Mouse (Mus musculus) limb, embryonic 11.5 days (tissue): ENCODE measurements at regions not wholly inside any gene's neighbourhood (a gene's known extent, or its start where the extent isn't known, plus 50 kb on each side); places are given as distances from the start of the nearest gene placed in this dataset.

Experiments
- ATAC-seq: fragments of 200-750 bp; cut with Nextera tagmentation; 2 replicates; pipeline ENCODE4 v1.8.0; 2017; ENCODE audit warnings: low read depth; ENCODE audit not compliant: insufficient number of reproducible peaks, low FRiP score, low TSS enrichment
- DNase-seq: peaks from one replicate; pipeline ENCODE4 v3.0.0-alpha.2; 2015; ENCODE audit warnings: low spot score
- H3K27ac ChIP-seq: fragments of 300-500 bp; sonication (generic); replicated peaks from 2 replicates; pipeline ENCODE4 v1.5.1; 2014; ENCODE audit warnings: low read depth, mild to moderate bottlenecking, low read length
- H3K27me3 ChIP-seq: fragments of 300-500 bp; sonication (generic); 2 replicates; pipeline ENCODE4 v1.6.1; 2014; ENCODE audit warnings: mild to moderate bottlenecking, low read length, mixed read lengths; ENCODE audit not compliant: control insufficient read depth, insufficient read depth
- H3K36me3 ChIP-seq: fragments of 300-500 bp; sonication (generic); 2 replicates; pipeline ENCODE4 v1.6.1; 2014; ENCODE audit warnings: mild to moderate bottlenecking, low read length, moderate library complexity, mixed read lengths; ENCODE audit not compliant: control insufficient read depth, insufficient read depth
- H3K4me1 ChIP-seq: fragments of 300-500 bp; sonication (generic); 2 replicates; pipeline ENCODE4 v1.6.1; 2014; ENCODE audit warnings: low read length, mixed read lengths; ENCODE audit not compliant: control insufficient read depth, insufficient read depth
- H3K4me2 ChIP-seq: fragments of 300-500 bp; sonication (generic); 2 replicates; pipeline ENCODE4 v1.6.1; 2014; ENCODE audit warnings: low read depth, mild to moderate bottlenecking, moderate library complexity; ENCODE audit not compliant: severe bottlenecking
- H3K4me3 ChIP-seq: fragments of 300-500 bp; sonication (generic); 2 replicates; pipeline ENCODE4 v1.5.1; 2014; ENCODE audit warnings: low read depth, low read length
- H3K9ac ChIP-seq: fragments of 300-500 bp; sonication (generic); 2 replicates; pipeline ENCODE4 v1.6.1; 2014; ENCODE audit warnings: mild to moderate bottlenecking, low read length
- H3K9me3 ChIP-seq: fragments of 300-500 bp; sonication (generic); 2 replicates; pipeline ENCODE4 v1.6.1; 2016; ENCODE audit warnings: low read length; ENCODE audit not compliant: control insufficient read depth
- WGBS: fragments of 180-500 bp; shearing (Covaris S2); extraction: QIAGEN DNeasy Blood & Tissue Kit; methylation state at CpG from one replicate; pipeline ENCODE4 v1.1.7; 2014; 5-methylcytosine and 5-hydroxymethylcytosine counted together

GRCm38 (mm10) chr1:35366559-35366958 lies 516.8 kb downstream of the Plekhb2 start:
- DNase-seq (no peak), ATAC-seq (no peak)
- 77% methylated on average over 2 of the region's 2 CpGs for WGBS
- no peak overlapping the region for H3K27ac ChIP-seq
- H3K36me3 ChIP-seq = no peaks in the 10 kb centered on the region
- H3K4me2 ChIP-seq = no peak overlapping the region
- H3K4me3 ChIP-seq = no peak overlapping the region
- H3K9ac ChIP-seq = no peak overlapping the region
- no peaks in the 10 kb centered on the region for H3K27me3 ChIP-seq
- no peaks in the 10 kb centered on the region for H3K4me1 ChIP-seq
- no peaks in the 10 kb centered on the region for H3K9me3 ChIP-seq

DNA sequence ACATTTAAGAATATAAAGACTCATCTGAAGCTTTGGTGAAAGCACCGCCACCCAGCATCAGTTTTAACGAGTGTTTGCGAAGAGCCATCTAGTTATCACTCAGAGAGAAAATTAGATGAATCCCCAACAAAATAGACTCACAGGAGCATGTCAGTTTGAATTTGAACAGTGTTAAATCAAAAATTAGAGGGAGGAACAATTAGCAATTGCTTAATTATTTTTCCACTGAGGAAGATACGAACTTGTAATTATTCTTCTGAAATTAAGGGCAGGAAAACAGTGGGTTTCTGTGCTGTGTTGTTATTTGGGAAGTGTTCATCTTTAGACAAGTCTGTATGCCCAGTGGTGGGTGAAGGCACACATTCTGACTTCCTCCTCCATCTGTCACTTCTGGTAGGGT lies 523.0 kb downstream of the Plekhb2 start:
- no peak overlapping the region for H3K4me2 ChIP-seq
- no peaks in the 10 kb centered on the region for H3K4me1 ChIP-seq
- ATAC-seq = no peak
- H3K36me3 ChIP-seq = no peaks in the 10 kb centered on the region
- H3K9ac ChIP-seq = no peak overlapping the region
- no peaks in the 10 kb centered on the region for H3K9me3 ChIP-seq
- no peaks in the 10 kb centered on the region for H3K27me3 ChIP-seq
- WGBS = 89% methylated on average over 4 of the region's 4 CpGs
- no peak overlapping the region for H3K27ac ChIP-seq
- no peak overlapping the region for H3K4me3 ChIP-seq
- no peak for DNase-seq

- no peak overlapping the region for H3K4me2 ChIP-seq
- no peak overlapping the region for H3K4me3 ChIP-seq
- no peaks in the 10 kb centered on the region for H3K27me3 ChIP-seq
- ATAC-seq (no peak), DNase-seq (no peak)
- H3K9me3 ChIP-seq = no peaks in the 10 kb centered on the region
- 83% methylated on average over 11 of the region's 11 CpGs for WGBS
- no peak overlapping the region for H3K9ac ChIP-seq
- H3K4me1 ChIP-seq = no peaks in the 10 kb centered on the region
- no peaks in the 10 kb centered on the region for H3K36me3 ChIP-seq
- no peak overlapping the region for H3K27ac ChIP-seq
Observed at GRCm38 (mm10) chr1:35380633-35381385, 531.0 kb downstream of the Plekhb2 start.

DNA sequence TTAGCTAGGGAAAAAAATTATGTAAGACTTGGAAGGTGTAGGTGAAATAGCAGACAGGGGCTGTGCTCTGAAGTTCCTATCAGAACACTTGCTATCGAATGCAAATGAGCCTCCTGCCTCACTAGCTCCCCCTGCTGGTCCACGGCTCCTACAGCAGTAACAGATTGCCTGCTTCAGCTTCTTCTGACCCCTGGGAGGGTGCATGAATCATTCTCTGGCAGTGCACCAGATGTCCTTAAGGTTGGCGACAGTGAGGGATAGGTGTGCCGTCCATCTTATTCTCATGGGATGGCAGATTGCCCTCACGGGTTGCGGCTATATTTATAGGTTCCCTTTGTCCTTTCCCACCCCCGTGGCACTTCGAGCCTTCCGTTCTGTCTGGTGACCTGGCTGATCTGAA lies 535.7 kb downstream of the Plekhb2 start:
- no peaks in the 10 kb centered on the region for H3K36me3 ChIP-seq
- no peak overlapping the region for H3K27ac ChIP-seq
- ATAC-seq (no peak), DNase-seq (peak; percentile 83)
- H3K4me2 ChIP-seq = no peak overlapping the region
- H3K4me3 ChIP-seq = no peak overlapping the region
- no peak overlapping the region for H3K9ac ChIP-seq
- no peaks in the 10 kb centered on the region for H3K27me3 ChIP-seq
- H3K9me3 ChIP-seq = no peaks in the 10 kb centered on the region
- H3K4me1 ChIP-seq = no peaks in the 10 kb centered on the region
- 48% methylated on average over 9 of the region's 9 CpGs for WGBS

GRCm38 (mm10) chr1:35388181-35388580 lies 538.4 kb downstream of the Plekhb2 start:
- 34% methylated on average over 6 of the region's 6 CpGs for WGBS
- Histone ChIP-seq H3K9ac (no peak overlapping the region), H3K27me3 (no peaks in the 10 kb centered on the region), H3K9me3 (no peaks in the 10 kb centered on the region), H3K4me2 (no peak overlapping the region), H3K4me1 (no peaks in the 10 kb centered on the region), H3K4me3 (no peak overlapping the region), H3K36me3 (no peaks in the 10 kb centered on the region), H3K27ac (no peak overlapping the region)
- ATAC-seq (no peak), DNase-seq (peak; percentile 74)

DNA sequence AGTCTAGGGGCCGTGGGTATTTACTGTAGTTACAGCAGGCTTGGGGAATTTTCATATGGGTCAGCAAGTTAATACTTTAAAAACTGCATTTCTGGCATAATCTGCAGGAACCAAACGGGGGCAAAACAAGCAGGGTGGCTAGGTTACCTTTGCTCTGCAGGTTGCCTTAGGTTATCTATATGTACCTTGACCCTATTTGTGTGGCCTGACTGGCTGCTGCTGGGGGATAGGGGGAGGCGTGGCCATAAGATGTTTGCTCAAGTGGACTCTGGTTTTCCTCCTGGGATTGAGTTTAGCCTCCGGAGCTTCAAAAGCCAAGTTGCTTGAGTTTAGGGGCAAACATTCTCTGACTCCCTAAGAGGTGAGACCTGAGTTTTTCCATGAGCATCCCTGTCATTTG lies 540.6 kb downstream of the Plekhb2 start:
- Histone ChIP-seq H3K36me3 (no peaks in the 10 kb centered on the region), H3K4me1 (no peaks in the 10 kb centered on the region), H3K4me2 (no peak overlapping the region), H3K27me3 (no peaks in the 10 kb centered on the region), H3K4me3 (no peak overlapping the region), H3K9ac (no peak overlapping the region), H3K9me3 (no peaks in the 10 kb centered on the region), H3K27ac (no peak overlapping the region)
- ATAC-seq (no peak), DNase-seq (no peak)
- 78% methylated on average over 4 of the region's 4 CpGs for WGBS

- no peak overlapping the region for H3K4me3 ChIP-seq
- H3K27ac ChIP-seq = no peak overlapping the region
- no peaks in the 10 kb centered on the region for H3K4me1 ChIP-seq
- no peaks in the 10 kb centered on the region for H3K9me3 ChIP-seq
- H3K27me3 ChIP-seq = no peaks in the 10 kb centered on the region
- WGBS = 79% methylated on average over 7 of the region's 7 CpGs
- no peak overlapping the region for H3K9ac ChIP-seq
- no peak for ATAC-seq
- DNase-seq = no peak
- no peak overlapping the region for H3K4me2 ChIP-seq
- H3K36me3 ChIP-seq = no peaks in the 10 kb centered on the region
Observed at GRCm38 (mm10) chr1:35390858-35391586, 541.2 kb downstream of the Plekhb2 start.

- no peak overlapping the region for H3K27ac ChIP-seq
- no peaks in the 10 kb centered on the region for H3K36me3 ChIP-seq
- DNase-seq (no peak), ATAC-seq (no peak)
- H3K9ac ChIP-seq = no peak overlapping the region
- no peak overlapping the region for H3K4me3 ChIP-seq
- H3K27me3 ChIP-seq = no peaks in the 10 kb centered on the region
- 84% methylated on average over 6 of the region's 6 CpGs for WGBS
- H3K4me2 ChIP-seq = no peak overlapping the region
- H3K9me3 ChIP-seq = no peaks in the 10 kb centered on the region
- H3K4me1 ChIP-seq = no peaks in the 10 kb centered on the region
Observed at GRCm38 (mm10) chr1:35393550-35394118, 543.9 kb downstream of the Plekhb2 start.
